Mouse (Mus musculus) erythroblast, adult 5-6 weeks (primary cell): ENCODE measurements around the gene Siah3. TPM values are rescaled to one million over a fixed set of nuclear protein-coding genes. Genes with fewer than 3 reads are reported as not detected.

Experiments
- total RNA-seq, 2 experiments: library from RNA; stranded (forward) in 1 of 2; stranded (reverse) in 1 of 2; fragments of 150-400 nt in 1 of 2; fragments of 200-764, 138-1000 nt in 1 of 2; gene quantifications; 2 replicates each; pipeline versions ENCODE4 v1.2.3 to v1.2.4; 2015 to 2017; ENCODE audit warnings: low replicate concordance in 2 of 2

The Siah3 gene
- total RNA-seq, 2 experiments from 2014 or later: not detected

Other genes starting within 250 kb of the Siah3 start
- not detected in 2 replicates for gene Cpb2, start 213.7 kb upstream of the Siah3 start, total RNA-seq (2015; ENCODE audit: low replicate concordance)
- not detected in 2 replicates for gene Cpb2, start 213.7 kb upstream of the Siah3 start, total RNA-seq (2017; ENCODE audit: low replicate concordance)
- gene Zc3h13, start 171.6 kb upstream of the Siah3 start, total RNA-seq (2015; ENCODE audit: low replicate concordance): 8.6 and 21.3 TPM in 2 replicates
- 15.9 and 16.7 TPM in 2 replicates for gene Zc3h13, start 171.6 kb upstream of the Siah3 start, total RNA-seq (2017; ENCODE audit: low replicate concordance)
- not detected in 2 replicates for gene Spert, start 137.1 kb downstream of the Siah3 start, total RNA-seq (2015; ENCODE audit: low replicate concordance)
- gene Spert, start 137.1 kb downstream of the Siah3 start, total RNA-seq (2017; ENCODE audit: low replicate concordance): not detected in 2 replicates
- not detected in 2 replicates for gene Erich6b, start 186.3 kb downstream of the Siah3 start, total RNA-seq (2015; ENCODE audit: low replicate concordance)
- gene Erich6b, start 186.3 kb downstream of the Siah3 start, total RNA-seq (2017; ENCODE audit: low replicate concordance): not detected in 2 replicates